Comparison of ENCODE assay signal across 11 mouse cellular contexts in genomic region chr9:100166256-100166655, GRCm38 (mm10).
"Had no signal": no experiment of that assay in that cellular context is flagged by ENCODE, and none has a peak within 500 bp of the region (broad histone marks: within the 10 kb centered on the region; RNA-seq: fewer than 3 reads in every experiment).

No protein-coding gene starts in this region.

- ATAC-seq: intestine, postnatal 0 days; lung, postnatal 0 days; midbrain, embryonic 13.5 days had no signal

- DNase-seq: kidney, adult 2 months; kidney, postnatal 25 days; liver, embryonic 13.5 days; lung, embryonic 14.5 days; right cerebral cortex, postnatal 14 days; spleen, adult 18-20 months; thymus, adult 18-20 months; thymus, postnatal 36 days had no signal
